Mouse (Mus musculus): ENCODE data around the gene Gm20388.

Gene Gm20388

DNA sequence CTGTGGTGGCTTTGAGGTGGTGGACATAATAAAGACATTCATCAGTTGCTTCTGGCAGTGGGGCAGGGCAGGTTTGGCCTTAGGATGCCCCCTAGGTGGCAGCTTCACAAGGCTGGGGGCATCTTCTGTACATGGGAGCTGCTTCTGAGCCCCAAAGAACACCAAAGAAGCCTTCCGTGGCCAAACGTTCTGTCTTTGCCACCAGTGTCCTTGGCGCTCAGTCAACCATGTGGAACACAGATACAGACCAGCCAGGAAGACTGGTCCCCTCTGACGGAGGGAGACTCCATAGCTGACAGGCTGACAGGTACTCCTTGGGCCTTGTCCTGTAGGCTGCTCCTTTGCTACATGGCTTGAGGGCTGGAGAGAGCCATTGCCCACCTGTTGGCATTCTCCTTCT, 362.8 kb downstream of the Gm20388 start:
- DNase-seq: no peak

DNA sequence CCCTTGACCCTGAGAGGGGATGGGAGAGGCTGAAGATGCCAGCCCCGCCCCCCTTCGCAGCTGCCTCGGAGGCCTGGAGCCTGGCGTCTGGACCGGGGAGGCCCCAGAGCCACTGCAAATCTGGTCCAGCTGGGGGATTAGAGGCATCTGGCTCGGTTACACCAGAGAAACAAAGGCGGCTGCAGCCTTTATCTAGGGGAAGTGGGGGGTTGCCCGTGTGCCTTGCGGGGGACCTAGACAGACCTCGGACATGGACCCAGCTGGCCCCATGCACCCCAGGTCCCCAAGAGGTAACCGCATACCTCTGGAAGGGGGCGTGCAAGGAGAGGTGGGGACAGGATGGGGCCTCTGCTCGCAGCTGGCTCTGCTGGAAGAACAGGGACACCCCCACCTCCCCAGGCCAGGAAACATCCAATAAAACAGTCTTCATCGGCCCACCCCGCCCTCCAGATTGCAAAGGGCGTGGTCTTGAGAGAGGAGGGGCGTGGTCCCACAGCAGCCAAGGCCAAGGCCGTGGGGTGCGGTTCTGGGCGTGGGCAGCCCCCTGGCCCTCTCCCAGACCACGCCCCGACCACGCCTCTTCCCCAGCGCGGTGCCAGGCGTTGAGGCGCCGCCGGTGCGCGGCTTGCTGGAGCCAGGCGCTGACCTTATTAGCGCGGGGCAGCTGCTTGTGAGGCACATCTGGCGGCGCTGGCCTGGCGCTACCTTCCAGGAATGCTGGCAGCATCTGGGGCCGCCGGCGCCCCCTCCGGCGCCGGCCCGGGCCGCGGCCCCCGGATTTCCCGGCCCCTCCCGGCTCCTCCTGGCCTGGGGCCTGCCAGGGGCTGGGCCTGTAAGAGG, 365.6 kb downstream of the Gm20388 start:
- DNase-seq: peak; percentile 95 to 97

DNA sequence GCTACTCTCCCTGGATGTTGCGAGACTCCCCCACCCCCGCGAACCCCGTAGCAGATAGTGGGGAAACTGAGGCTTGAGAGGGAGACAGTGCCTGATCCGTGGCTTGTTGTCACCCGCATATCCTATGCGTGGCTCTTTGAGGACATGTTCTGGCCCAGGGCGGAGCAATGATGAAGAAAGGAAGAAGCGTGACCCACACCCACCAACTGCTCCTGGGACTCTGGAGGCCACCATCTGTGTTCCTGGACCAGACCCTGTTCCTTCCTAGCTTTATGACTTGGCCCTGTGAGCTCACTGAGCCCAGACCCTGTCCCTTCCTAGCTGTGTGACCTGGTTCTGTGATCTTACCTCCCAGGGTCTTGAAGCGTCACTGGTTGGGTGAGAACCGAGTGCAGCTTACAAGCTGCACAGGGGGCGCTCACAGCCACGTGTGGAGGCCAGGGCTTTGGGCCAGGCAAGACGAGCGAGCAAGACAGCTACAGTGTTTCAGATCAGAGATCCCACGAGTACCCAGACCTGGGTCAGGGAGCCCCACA, 366.3 kb downstream of the Gm20388 start:
- peak; percentile 63 to 73 for DNase-seq

DNA sequence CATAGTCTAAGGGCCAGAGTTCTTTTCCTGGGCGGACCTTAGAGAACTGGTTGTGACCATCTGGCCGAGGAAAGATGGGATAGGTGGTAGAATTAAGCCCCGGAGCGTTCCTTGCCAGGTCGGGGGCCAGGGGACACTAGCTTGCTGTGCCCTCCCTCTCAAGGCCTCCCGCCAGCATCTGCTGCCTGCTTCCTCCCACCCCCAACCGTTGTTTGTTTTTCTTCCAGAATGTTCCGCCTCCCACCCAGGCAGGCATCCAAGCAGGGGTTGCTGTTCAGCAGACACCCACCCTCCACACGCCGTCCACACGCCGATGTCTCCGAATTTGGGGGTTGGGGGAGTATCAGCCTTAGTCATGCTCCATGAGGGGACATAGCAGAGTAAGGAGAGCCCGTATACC, 367.4 kb downstream of the Gm20388 start:
- DNase-seq: peak; percentile 53 to 76

DNA sequence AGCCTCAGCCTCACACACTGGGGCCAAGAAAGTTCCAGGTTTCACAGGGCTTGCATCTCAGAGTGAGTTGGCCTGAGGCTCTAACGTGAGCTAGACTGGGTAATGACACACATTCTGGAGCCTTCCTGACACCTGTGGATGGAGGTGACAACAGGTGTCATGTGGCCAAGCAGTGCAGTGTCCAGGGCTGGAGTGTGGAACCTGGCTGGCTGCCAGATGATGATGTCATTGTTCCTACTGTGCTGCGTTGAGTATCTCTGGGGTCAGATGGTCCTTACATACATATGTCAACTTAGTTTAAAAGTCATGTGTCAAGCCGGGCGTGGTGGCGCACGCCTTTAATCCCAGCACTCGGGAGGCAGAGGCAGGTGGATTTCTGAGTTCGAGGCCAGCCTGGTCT, 368.8 kb downstream of the Gm20388 start:
- DNase-seq: no peak

DNA sequence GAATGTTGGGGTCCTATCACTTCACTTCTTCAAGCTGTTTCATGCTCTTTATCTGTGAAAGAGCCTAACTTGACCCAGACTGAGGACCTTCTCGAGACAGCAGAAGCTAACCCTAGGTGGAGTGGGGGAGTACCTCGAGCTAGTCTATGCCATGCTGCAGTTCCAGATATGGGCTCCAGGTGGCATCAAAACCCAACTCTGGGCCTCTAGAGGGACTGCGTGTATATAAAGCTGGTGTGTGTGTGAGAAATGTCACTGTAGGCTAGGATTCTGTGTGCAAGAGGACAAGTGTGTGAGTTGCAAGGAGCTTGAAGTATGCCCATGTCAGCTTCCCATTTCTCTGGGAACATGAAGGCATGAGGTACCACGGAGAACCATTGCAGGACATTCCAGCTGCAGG, 370.8 kb downstream of the Gm20388 start:
- peak; percentile 77 to 86 for DNase-seq

DNA sequence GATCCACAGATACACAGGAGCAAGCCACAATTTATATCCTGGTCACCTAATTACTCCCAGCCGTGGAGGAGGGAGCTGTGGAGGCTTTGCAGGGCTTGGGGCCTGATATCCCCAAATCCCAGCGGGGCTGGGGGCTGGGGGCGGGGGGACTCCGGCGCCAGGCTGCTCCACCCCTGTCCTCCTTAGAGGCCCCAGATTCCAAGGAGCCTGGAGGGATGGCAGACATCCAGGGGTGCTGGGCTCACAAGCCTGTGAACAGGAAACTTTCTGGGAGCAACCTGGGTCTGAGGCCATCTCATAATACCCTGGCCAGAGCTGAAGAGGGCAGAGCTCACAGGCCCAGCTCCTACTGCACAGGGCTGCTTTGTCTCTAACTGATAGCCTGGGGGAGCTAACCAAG, 371.8 kb downstream of the Gm20388 start:
- no peak for DNase-seq

DNA sequence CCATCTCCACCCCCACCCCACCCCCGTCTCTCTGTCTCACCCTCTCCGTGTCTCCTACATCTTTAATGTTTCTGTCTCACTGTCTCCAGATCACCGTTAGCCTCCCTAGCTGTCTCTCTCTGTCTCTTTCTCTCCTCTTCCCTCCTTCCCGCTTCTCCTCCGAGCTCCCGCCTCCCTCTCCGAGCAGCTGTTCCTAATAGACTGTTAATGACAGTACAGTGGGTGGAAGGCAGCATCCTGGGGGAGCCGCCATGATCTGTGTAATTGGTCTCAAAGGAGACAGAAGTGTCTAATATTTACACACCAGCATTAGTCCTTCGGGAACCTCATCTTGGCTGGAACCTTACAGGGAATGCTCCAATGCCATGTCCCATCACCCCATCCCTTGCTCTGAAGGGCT, 373.6 kb downstream of the Gm20388 start:
- DNase-seq: no peak

DNA sequence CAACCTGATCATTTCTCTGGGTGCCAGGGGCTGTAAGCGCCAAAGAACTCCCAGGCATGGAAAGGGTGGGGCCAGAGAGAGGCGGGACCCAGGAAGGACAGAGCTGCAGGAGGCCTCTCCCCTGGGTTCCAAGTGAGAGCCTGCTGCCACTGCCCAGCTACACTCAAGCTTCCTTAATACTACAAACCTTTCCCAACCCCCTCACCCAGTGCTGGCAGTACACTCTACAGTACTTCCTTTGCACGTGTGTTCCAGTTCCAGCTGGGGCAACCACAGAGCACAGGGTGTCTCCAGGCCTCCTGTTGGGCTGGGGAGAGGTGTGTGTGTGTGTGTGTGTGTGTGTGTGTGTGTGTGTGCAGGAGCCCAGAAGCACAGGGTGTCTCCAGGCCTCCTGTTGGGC, 374.4 kb downstream of the Gm20388 start:
- DNase-seq: peak; percentile 53 to 72

DNA sequence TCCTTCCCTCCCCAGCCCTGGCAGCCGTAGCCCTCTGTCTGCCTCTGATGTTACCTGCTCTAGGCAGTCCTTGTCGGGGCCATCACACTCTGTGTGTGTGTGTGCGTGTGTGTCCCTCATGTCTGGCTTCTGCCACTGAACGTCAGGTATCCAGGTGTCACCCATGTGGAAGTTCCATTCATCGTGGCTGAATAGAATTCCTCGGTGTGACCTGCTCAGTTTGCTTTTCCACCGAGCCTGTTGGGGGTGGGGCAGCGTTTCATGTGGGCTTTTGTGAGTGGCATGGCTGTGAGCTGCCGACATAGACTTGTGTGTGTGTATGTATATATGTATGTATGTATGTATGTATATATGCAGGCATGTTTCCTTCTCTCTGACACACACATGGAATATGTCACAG, 375.2 kb downstream of the Gm20388 start:
- DNase-seq: no peak

DNA sequence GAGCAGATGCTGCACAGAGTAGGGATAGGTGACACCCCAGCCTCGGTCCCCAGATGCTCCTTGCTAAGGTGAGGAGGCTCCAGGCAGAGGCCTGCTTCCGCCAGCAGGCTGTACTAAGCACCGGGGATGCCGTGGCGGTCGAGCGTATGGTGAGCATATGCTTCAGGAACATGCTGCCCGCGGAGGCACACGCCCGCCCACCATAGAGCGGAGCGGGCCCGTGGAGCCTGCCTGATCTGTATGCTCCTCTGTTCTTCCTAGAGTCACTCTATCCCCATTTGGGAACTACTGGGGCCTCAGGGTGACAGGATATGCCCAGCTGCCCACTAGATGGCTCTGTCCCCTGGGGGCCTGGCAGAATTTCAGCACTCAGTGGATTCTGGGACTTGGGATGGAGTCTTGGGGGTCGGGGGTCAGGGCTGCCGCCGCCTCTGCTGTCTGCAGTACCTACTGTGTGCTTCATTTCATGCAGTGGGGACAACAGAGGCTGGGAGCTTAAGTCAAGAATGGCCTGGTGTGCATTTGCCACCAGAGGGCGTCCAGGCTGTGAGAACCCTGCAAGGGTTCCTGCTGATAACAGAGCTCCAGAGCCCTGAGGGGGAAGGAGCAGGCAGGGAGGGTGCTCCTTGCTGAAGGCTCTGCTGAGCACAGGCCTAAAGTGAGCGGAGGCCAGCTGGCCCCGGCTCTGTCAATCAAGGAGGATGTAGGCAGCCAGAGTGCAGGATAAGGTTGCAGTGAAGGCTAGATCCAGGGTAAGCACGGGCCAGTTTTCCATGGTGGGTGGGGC, 377.7 kb downstream of the Gm20388 start:
- DNase-seq: peak; percentile 73

DNA sequence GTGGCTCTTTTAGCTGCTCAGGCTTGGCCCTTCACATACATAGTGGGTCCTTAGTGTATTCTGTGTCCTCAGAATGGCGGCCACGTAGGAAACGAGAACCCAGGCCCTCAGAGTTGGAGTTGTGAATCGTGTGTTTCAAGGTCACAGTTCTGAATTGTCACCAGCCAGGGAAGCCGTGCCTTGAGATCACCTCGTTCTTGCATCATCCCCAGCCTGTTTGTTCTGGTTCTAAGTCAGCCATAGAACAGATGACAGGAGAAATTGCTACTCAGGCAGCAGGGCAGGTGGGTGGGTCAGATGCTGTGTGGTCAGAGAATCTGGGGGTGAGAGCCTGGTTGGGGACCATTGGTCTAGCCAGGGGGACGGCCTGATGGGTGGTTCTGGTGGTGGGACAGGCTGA, 378.6 kb downstream of the Gm20388 start:
- no peak for DNase-seq

DNA sequence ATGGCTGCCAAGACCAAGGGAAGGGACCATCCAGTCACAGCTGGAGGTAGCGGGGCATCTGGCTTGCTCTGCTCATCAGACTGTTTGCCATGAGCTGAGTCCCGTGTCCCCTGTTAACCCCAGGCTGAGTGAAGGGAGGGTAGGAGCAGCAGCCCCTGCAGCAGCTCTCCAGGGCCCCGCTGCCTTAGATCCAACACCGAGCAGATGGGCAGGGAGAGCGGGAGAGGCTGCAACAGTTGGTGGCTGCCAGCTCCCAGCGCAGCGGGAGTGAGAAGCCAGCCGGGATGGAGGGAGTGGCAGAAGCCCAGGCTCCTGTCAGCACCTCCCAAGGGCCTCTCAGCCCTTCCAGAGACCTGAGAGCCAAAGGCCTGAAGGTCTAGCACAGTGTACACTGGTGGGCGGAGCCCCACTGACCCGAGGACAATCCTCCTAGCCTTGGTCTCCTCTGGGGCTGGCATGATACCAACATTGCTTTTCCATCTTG, 379.1 kb downstream of the Gm20388 start:
- peak in 1 of 2 experiments; percentile 77 for DNase-seq

DNA sequence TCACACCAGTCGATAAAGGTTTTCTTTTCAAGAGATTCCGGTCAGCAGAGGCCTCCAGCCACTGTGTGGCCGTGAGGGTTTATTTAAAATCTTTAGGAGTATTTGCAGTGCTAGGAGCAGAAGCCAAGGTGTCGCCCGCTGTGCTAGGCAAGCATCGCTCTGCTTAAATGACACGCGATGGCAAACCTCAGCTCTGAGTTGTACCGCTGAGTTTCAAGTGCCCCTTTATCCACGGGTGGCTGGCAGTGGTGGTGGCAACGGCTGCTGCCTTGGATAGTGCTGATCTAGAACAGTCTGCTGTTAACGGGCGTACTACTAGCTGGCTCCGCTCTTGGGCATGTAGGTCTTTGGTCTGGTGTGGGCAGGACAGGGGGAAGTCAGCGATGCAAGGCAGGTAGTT, 380.0 kb downstream of the Gm20388 start:
- DNase-seq: no peak

DNA sequence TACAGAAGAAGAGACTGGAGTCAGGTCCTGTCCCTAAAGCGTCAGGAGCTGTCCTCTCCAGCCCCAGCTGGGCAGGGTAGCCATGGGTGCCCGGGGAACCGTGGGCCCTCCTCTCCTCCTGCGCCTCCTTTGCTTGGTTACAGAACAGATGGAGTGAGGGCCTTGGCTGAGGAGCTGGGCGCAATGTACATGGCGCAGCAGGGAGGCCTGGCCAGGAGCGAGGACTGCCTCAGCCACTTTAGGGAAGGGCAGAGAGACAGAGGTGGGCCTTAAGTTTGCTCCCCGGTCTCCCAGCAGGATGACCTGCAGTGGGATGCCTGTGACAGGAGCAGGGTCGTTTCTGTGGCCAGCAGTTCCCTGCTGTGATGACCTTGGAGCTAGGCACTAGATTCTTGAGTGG, 381.0 kb downstream of the Gm20388 start:
- no peak for DNase-seq

DNA sequence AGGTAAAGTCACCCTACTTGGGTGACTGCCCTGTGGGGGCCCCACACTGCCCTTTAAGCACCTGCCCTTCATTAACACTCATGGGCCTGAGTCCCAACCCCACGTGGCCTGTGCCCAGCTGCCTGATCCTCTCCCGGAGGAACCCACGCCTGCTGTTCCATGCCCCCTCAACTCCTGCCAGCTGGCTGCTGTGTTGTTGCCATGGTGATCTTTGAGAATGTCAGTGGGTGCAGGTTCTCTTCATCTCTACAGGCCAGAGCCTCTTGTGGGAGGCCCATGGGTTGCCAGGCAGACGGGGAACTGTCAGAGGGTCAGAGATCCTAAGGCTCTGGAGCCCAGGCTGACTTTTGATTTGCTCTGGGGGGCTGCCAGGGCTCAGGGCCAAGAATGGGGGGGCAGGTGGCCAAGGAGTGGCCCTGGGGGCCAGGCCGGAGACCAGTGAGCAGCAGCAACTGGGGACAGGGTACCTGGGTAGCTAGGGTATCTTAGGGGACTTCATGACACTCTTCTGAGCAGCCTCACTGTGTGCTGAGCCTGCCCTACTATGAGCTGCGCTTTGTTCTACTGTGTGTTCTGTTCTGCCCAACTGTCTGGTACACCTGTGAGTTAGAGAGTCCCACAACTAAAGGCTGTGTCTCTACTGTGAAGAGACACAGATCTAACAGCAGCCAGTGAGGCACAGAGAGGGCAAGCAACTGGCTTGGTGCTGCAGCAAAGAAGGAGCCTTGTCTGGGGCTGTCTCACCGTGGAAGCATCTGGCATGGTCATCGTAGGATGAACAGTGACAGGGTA, 381.9 kb downstream of the Gm20388 start:
- DNase-seq: peak in 1 of 2 experiments; percentile 67

DNA sequence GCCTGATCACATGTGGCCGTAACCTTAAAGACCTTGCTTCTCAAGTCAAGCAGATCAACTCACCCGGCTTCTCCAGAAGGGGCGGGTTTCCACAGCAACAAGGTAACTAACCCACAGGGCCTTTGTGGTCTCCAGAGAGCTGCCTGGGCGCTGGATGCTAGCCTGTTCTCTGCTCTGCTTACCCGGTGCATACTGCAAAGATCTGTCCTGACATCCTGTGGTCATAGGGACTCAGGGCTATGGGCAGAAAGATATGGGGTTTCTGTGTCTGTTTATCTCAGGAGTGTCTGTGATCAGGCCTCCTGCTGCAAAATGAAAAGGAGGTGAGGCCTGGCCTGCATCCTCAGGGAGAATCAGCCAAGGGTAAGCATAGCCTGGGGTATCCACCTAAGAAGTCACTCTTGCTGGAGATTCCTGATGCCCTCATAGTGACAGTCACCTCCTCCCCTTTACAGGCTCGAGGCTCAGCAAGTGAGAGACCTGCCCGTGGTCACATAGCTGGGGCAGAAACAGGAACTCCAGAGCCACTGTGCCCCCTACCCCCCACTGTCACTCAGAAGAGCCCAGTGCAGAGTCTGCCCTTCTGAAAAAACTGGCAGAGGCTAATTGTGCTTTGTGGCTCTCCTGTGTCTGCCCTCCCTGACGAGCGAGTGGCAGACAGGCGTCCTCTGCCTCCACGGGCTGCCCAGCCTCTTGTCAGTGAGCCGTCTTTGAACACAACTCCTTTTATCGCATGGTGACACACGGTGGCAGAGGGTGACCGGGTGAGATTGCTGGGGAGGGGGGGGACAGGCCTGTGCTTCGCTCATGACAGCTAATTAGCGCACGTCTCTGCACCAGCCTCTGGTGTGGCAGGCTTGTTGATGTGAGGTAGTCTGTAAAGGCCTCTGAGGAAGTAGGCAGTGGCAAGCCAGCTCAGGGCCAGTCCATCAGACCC, 383.0 kb downstream of the Gm20388 start:
- no peak for DNase-seq

DNA sequence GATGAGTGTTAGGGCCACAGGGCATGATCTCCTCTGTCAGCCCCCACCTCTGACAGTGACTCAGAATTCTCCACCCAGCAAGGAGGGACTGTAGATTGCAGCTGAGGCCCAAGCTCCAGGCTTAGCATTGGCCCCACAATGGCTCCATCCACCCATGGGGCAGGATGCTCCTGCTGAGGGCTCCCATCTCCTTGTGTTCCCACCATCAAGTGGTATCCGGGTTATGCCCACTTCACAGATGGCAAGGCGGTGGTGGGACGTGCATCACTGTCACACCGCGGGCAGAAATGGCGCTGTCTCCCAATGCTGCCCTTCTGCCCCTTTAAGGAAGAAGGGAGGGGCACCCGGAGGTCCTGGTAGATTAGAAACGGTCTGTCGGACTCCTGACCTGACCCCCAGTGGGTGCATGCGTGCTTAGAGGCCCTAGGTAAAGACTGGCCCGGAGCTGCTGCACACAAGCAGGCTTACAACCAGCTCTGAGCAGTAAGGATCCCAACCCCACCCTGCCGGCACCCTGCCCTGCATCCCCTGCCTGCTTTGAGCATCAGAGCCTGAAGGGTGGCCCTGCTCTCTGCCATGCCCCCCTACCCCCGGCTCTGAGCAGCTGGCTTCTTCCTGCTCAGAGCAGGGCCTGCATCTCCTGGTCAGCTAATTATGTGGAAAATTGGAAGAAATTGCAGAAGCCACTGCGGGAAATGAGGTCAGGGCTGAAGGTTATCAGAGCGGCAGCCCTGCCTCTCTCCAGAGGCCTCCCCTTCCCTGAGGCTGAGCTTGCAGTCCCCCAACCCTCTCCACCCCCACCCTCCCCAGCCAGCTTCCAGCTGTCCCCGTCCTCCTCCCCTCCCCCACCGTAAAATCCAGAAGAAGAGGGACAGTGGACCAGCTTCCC, 384.6 kb downstream of the Gm20388 start:
- peak in 1 of 2 experiments; percentile 74 for DNase-seq

DNA sequence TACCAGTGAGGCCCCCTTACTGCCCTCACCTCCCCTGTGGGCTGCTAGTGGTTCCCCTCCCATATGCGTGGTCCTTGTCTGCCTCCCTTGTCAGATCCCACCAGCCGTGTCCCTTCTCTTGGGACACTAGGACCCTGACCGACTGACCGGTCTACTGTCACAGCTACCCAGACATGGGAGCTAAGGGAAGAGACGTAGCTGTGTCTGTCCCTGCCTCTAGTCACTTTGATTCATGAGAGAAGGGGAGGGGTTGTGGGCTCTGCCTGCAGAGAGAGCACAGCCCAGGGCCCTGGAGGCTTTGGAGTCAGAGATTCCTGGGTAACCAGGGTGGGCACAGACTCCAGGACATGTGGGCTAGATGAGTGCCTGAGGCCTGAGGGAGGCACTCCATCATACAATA, 386.4 kb downstream of the Gm20388 start:
- no peak for DNase-seq
